Mouse (Mus musculus) gastrocnemius, postnatal 14 days (tissue): ENCODE results near the gene Dennd4b. TPM values are rescaled to one million over a fixed set of nuclear protein-coding genes. Genes with fewer than 3 reads are reported as not detected.
"Not testable (repeated sequence)": the region's sequence is repeated elsewhere in the genome, so short reads cannot be mapped to it uniquely, and the experiment has no call there.

Experiments
- DNase-seq: peaks from one replicate; pipeline ENCODE4 v3.0.0; 2021; ENCODE audit warnings: mixed read lengths
- intact Hi-C: fragments of 180-260 bp; cut with DNase I; formaldehyde crosslinking; loops from one replicate; pipeline ENCODE4 v1.15.1; 2025; ENCODE audit warnings: low total_unique reads
- total RNA-seq, 2 experiments: library from RNA; stranded (reverse); gene quantifications; 2 replicates each; pipeline ENCODE4 v1.2.3; 2021

Dennd4b gene
- total RNA-seq, 2 experiments from 2014 or later, result 44.8 to 45.3 TPM

DNA sequence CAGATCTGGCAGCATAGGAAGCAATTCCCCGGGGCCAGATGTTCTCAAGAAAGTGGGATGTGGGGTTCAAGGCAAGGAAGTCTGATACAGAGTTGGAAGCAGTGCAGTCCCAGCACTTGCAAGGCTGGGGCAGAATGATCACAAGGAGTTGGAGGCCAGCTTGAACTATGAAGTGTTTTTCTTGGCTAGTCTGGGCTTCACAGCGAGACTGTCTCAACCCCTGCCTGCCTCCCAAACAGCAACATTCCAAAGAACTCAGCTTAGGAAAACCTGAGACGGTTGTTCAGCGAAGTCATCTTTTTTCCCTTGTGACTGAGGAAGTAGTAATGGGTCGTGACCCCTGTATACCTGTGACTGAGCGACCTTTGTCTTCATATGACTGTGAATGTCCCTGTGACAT lies 14.2 kb upstream of the Dennd4b start:
- no peak for DNase-seq
- intact Hi-C loops, result no loop called here

GRCm38 (mm10) chr3:90251731-90252226 lies 13.2 kb upstream of the Dennd4b start:
- DNase-seq, intact Hi-C loops: not testable (repeated sequence)

GRCm38 (mm10) chr3:90252659-90253058 lies 12.3 kb upstream of the Dennd4b start:
- intact Hi-C loops, DNase-seq: not testable (repeated sequence)

DNA sequence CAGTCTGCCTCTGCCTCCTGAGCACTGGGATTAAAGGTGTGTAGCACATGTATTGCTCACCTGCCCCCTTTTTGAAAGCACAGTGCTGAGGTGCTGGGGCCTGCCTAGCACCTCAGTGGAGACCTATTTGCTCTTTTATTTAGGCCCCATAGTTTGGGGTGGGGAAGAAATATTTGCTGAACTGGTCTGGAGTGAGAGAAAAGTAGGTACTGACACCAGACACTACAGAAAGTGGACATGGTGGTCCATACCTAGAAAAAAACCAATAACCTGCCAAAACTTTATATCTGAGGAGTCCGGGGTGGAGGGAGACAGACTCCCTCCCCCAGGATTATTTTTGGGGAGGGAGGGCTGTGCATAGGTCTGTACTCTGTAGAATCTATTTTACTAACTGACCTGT lies 11.8 kb upstream of the Dennd4b start:
- intact Hi-C loops, DNase-seq: not testable (repeated sequence)

DNA sequence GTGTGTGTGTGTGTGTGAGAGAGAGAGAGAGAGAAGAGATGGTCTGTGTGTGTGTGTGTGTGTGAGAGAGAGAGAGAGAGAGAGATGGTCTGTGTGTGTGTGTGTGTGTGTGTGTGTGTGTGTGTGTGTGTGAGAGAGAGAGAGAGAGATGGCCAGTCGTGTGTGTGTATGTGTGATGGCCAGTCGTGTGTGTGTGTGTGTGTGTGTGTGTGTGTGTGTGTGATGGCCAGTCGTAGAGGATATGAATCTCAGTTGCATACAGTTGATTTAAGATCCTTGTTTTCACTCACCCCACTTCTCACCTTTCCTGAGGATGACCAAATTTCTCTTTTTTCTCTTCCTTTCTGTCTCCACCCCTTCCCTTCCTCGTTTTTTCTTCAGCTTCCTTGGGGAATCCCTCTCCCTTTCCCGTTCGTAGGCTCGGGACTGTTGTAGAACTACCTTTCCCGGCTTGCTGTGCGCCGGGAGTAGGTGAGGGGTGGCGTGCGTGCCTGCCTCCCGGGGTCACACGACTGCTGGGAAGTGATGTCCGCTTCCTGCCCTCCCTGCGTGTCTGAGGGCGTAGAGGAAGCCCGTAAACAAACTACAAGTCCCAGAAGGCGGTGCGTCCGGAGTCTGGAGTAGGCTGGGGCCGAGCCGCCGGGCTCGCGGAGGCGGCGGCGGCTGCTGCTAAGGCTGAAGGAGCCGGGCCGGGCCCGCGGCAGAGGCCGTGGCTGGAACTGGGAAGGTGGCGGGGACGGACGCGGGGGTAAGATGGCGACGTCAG lies 11.1 kb upstream of the Dennd4b start, which contains the start of gene Crtc2:
TSS of gene Crtc2 (plus strand) at position 511 of the 766 bp plus-strand sequence.
- DNase-seq, result peak; percentile 95
- intact Hi-C loops, result no loop called here

GRCm38 (mm10) chr3:90254419-90255193 lies 10.4 kb upstream of the Dennd4b start:
- DNase-seq, result peak; percentile 49
- intact Hi-C loops, result no loop called here

- intact Hi-C loops, result no loop called here
- DNase-seq, result no peak
Observed at GRCm38 (mm10) chr3:90255194-90255565, 9.8 kb upstream of the Dennd4b start.

- DNase-seq, result no peak
- intact Hi-C loops, result no loop called here
Observed at GRCm38 (mm10) chr3:90255784-90256353, 9.1 kb upstream of the Dennd4b start.

DNA sequence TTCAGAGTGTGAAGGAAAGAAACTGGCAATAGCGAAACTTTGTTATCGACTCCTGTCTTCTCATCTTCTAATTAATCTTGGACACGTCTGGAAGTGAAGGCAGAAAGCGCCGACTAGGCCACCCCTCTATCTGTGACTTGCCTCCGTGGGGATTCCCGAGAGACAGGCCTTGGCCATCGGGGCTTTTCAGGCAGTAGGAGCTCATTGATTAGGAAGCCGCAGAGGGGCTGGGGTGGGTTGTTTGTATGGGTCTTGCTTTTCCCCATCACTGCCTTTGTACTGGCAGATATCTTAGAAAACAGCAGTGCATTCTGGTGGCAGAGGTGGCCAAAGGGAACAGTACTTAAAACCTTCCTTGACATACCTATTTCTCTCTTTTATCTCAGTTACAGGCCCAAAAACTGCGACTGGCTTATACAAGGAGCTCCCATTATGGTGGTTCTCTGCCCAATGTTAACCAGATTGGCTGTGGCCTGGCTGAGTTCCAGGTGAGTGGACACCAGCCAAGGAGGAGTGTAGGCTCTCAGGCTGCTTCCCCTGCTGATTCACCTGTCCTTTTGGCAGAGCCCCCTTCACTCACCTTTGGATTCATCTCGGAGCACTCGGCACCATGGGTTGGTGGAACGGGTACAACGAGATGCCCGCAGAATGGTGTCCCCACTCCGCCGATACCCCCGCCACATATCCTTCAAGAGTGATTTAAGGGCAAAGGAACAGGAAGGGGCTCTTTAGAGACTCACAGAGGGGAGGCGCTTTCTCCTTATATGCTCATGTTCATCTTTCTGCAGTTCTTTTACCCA lies 8.1 kb upstream of the Dennd4b start:
- DNase-seq, result no peak
- intact Hi-C loops, result no loop called here

DNA sequence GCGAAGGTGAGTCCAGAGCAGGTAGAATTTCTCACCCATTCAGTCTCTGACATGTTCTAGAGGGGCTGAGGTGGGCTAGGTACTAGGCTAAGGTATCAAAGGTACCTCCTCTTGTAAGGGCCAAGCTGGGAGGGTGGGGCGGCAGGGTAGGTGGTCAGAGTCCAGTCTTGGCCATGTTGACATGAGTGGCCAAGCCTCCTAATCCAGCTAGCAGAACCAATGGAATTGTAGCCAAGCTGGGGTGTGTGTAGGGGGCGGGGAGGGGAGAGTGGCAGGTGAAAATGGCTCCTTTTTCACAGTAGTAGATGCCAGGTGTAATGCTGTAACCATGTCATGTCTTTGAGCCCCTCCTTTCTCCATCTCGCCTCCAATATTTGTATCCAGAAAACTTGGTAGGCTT lies 6.5 kb upstream of the Dennd4b start:
- no peak for DNase-seq
- intact Hi-C loops, result no loop called here

GRCm38 (mm10) chr3:90263121-90263771 lies 1.7 kb upstream of the Dennd4b start:
- DNase-seq, result no peak
- intact Hi-C loops, result loop anchor here (10.0 kb wide), 1 partner anchor 112 kb away; no protein-coding TSS in a partner anchor

- intact Hi-C loops, result loop anchor here (10.0 kb wide), 1 partner anchor 110 kb away; no protein-coding TSS in a partner anchor
Observed at GRCm38 (mm10) chr3:90264687-90265033, 325 bp upstream of the Dennd4b start.

DNA sequence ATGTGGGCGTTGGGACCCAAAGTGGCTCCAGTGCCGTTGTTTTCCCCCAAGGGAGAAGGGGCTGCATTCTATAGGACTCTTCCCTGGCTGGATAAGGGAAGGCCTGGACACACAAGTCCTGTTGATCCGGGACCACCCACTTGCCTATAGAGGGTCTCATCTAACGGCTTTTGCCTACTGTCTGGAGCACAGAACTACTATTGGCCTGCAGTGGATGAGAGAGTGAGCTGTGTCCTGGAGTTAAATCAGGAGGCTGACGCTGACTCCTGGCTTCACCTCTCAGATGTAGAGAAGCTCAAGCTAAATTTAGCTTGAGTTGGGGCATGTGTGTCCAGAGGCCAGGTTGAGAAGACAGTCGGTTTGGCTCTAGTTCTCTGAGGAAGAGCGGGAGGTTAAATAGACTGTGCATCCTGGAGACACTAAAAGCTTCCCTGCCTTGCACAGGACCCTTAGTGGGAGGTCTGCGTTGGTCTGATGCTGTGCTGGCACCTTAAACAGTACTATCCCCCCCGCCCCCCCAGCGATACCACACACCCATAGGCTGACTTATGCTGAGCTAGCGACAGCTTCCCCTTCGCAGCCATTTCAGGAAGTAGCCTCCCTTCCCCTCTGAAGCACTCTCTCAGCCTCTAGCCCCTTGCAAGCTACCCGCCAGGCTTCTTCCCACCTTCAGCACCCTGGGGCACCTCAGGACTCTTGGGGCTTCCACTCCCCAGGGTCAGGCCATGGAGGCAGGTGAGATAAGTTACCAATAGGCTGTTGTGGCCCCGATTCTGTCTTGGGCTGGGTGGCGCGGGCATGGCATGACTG lies 1.2 kb downstream of the Dennd4b start:
- intact Hi-C loops, result loop anchor here (10.0 kb wide), 1 partner anchor 109 kb away; no protein-coding TSS in a partner anchor
- peak; percentile 57 for DNase-seq

More at GRCm38 (mm10) chr3:90264687-90265033, 325 bp upstream of the Dennd4b start:
- no peak for DNase-seq

GRCm38 (mm10) chr3:90266901-90267775 lies 2.2 kb downstream of the Dennd4b start:
- intact Hi-C loops, result loop anchor here (10.0 kb wide), 1 partner anchor 108 kb away; no protein-coding TSS in a partner anchor
- no peak for DNase-seq

- intact Hi-C loops, result loop anchor here (10.0 kb wide), 1 partner anchor 107 kb away; no protein-coding TSS in a partner anchor
- no peak for DNase-seq
Observed at GRCm38 (mm10) chr3:90268190-90268589, 3.2 kb downstream of the Dennd4b start.

DNA sequence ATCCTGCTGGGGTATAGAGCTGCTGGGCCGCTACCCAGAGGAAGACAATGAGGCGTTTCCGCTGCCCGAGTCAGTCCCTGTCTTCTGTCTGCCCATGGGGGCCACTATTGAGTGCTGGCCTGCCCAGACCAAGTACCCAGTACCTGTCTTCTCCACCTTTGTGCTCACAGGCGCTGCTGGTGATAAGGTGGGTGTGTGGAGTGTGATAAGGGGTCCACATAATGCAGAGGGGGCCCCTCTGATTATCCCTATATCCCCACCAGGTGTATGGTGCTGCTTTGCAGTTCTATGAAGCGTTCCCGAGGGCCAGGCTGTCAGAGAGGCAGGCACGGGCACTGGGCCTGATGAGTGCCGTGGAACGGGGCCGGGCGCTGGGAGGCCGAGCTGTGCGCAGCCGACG lies 4.0 kb downstream of the Dennd4b start:
- no peak for DNase-seq
- intact Hi-C loops, result loop anchor here (10.0 kb wide), 1 partner anchor 106 kb away; no protein-coding TSS in a partner anchor

DNA sequence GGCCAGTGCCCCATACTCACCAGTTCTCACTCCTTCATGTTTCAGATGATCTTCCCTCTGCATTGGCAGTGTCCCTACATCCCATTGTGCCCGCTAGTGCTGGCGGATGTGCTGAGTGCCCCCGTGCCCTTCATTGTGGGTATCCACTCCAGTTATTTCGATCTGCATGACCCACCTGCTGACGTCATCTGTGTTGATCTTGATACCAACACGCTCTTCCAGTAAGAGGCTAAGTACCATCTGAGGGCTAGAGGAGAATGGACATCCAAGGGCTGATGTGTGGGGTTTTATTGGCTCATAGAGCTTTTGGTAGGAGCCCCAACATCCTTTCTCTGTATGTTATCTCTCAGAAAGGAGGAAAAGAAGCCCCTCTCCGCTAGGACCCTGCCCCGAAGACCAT lies 5.8 kb downstream of the Dennd4b start:
- intact Hi-C loops, result loop anchor here (10.0 kb wide), 1 partner anchor 194 kb away; the partner anchor contains the start of gene Npr1

More for the DNA sequence above, 5.8 kb downstream of the Dennd4b start:
- DNase-seq, result no peak
